Mouse (Mus musculus): Measurements from ENCODE around the gene Crybg2. TPM values are rescaled to one million over a fixed set of nuclear protein-coding genes. Genes with fewer than 3 reads are reported as not detected.

Crybg2 gene
- polyA plus RNA-seq, 1 experiment from 2014 or later: 3.7 TPM

DNA sequence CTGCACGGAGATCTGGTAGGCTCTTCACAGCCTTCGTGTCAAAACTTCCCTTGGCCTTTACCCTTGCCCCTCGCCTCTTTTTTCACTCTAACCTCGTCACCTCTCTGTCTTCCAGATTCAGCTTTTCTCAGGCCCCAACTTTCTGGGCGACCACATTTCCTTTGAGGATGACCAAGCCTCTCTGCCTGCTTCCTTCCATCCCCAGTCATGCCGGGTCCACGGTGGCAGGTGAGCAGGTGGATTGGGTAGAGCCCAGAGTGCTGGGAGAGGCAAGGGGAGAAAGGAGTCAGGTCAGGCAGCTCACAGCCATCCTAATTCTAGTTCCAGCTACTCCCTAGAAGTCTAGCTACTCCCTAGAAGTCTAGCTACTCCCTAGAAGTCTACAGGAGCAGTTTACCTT lies 21.8 kb downstream of the Crybg2 start:
- H3K9ac ChIP-seq (ENCODE audit: low read length): 0 out of 2 replicates have a peak overlapping the region, but pooled peaks have one; percentile 27
- H3K4me1 ChIP-seq (ENCODE audit: control insufficient read depth, insufficient read depth, low read length): no peaks in the 10 kb centered on the region
- no peak overlapping the region for H3K27ac ChIP-seq (replicated peaks; ENCODE audit: low read depth, low read length)
- no peaks in the 10 kb centered on the region for H3K27me3 ChIP-seq (ENCODE audit: control insufficient read depth, insufficient read depth, low read length)
- H3K9me3 ChIP-seq (ENCODE audit: control insufficient read depth, low read length): no peaks in the 10 kb centered on the region
- H3K4me3 ChIP-seq (ENCODE audit: low read depth, low read length): peak overlapping the region; percentile 30
- WGBS: 16% methylated on average over 7 of the region's 7 CpGs
- ATAC-seq (ENCODE audit: insufficient number of reproducible peaks, low FRiP score, low TSS enrichment, low read depth): no peak
- no peak for DNase-seq (ENCODE audit: low spot score)
- H3K4me2 ChIP-seq (ENCODE audit: low read depth, severe bottlenecking): peak overlapping the region; percentile 58
- H3K36me3 ChIP-seq (ENCODE audit: control insufficient read depth, insufficient read depth, low read length): no peaks in the 10 kb centered on the region

GRCm38 (mm10) chr4:134084999-134085398 lies 24.4 kb downstream of the Crybg2 start:
- Histone ChIP-seq H3K9me3 (ENCODE audit: control insufficient read depth, low read length) (no peaks in the 10 kb centered on the region), H3K9ac (ENCODE audit: low read length) (no peak overlapping the region), H3K36me3 (ENCODE audit: control insufficient read depth, insufficient read depth, low read length) (no peaks in the 10 kb centered on the region), H3K4me3 (ENCODE audit: low read depth, low read length) (no peak overlapping the region), H3K27me3 (ENCODE audit: control insufficient read depth, insufficient read depth, low read length) (no peaks in the 10 kb centered on the region), H3K4me2 (ENCODE audit: low read depth, severe bottlenecking) (no peak overlapping the region), H3K4me1 (ENCODE audit: control insufficient read depth, insufficient read depth, low read length) (no peaks in the 10 kb centered on the region), H3K27ac (replicated peaks; ENCODE audit: low read depth, low read length) (no peak overlapping the region)
- ATAC-seq (ENCODE audit: insufficient number of reproducible peaks, low FRiP score, low TSS enrichment, low read depth): no peak
- 87% methylated on average over 4 of the region's 4 CpGs for WGBS
- no peak for DNase-seq (ENCODE audit: low spot score)

GRCm38 (mm10) chr4:134087412-134087811 lies 26.8 kb downstream of the Crybg2 start:
- H3K4me3 ChIP-seq (ENCODE audit: low read depth, low read length): no peak overlapping the region
- no peaks in the 10 kb centered on the region for H3K27me3 ChIP-seq (ENCODE audit: control insufficient read depth, insufficient read depth, low read length)
- H3K27ac ChIP-seq (replicated peaks; ENCODE audit: low read depth, low read length): no peak overlapping the region
- H3K9ac ChIP-seq (ENCODE audit: low read length): no peak overlapping the region
- H3K9me3 ChIP-seq (ENCODE audit: control insufficient read depth, low read length): no peaks in the 10 kb centered on the region
- no peaks in the 10 kb centered on the region for H3K36me3 ChIP-seq (ENCODE audit: control insufficient read depth, insufficient read depth, low read length)
- WGBS: 49% methylated on average over 7 of the region's 7 CpGs
- H3K4me2 ChIP-seq (ENCODE audit: low read depth, severe bottlenecking): no peak overlapping the region
- H3K4me1 ChIP-seq (ENCODE audit: control insufficient read depth, insufficient read depth, low read length): no peaks in the 10 kb centered on the region
- peak; percentile 54 for DNase-seq (ENCODE audit: low spot score)
- ATAC-seq (ENCODE audit: insufficient number of reproducible peaks, low FRiP score, low TSS enrichment, low read depth): no peak

GRCm38 (mm10) chr4:134089029-134089428 lies 28.4 kb downstream of the Crybg2 start:
- no peak overlapping the region for H3K4me2 ChIP-seq (ENCODE audit: low read depth, severe bottlenecking)
- no peak for ATAC-seq (ENCODE audit: insufficient number of reproducible peaks, low FRiP score, low TSS enrichment, low read depth)
- no peak overlapping the region for H3K9ac ChIP-seq (ENCODE audit: low read length)

DNA sequence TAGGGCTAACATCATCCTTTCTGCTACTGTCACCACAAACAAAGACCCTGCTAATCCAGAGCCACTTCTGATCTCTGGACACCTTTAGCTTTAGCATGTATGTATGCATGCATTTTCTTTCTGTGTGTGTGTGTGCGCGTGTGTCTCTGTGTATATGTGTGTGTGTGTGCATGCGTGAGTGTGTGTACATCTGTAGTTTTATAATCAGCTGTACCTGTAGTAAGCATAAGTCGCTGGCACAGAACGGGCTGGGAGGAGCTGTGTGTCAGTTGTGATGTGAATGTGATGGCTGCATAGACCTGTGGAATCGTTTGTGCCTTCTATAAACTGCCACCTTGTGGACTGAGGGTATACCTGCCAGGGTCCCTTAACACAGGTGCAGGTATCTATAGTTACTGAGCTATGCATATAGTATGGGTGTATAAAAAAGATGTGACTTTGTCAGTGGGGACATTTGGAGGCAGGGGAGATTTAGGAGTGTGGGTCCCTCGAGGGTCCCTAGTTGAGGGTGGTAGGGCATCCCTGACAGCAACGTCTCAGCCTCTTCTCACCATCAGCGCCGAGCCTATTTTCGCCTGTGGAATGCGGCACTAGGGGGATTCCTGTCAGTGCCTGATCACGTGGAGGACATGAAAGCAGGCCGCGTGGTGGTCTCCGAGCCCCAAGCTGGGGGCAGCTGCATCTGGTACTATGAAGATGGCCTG lies 30.1 kb downstream of the Crybg2 start:
- H3K4me3 ChIP-seq (ENCODE audit: low read depth, low read length): no peak overlapping the region
- H3K9ac ChIP-seq (ENCODE audit: low read length): no peak overlapping the region
- H3K9me3 ChIP-seq (ENCODE audit: control insufficient read depth, low read length): no peaks in the 10 kb centered on the region
- H3K4me1 ChIP-seq (ENCODE audit: control insufficient read depth, insufficient read depth, low read length): no peaks in the 10 kb centered on the region
- ATAC-seq (ENCODE audit: insufficient number of reproducible peaks, low FRiP score, low TSS enrichment, low read depth) (no peak), DNase-seq (ENCODE audit: low spot score) (no peak)
- H3K27ac ChIP-seq (replicated peaks; ENCODE audit: low read depth, low read length): no peak overlapping the region
- no peaks in the 10 kb centered on the region for H3K36me3 ChIP-seq (ENCODE audit: control insufficient read depth, insufficient read depth, low read length)
- no peaks in the 10 kb centered on the region for H3K27me3 ChIP-seq (ENCODE audit: control insufficient read depth, insufficient read depth, low read length)
- 81% methylated on average over 16 of the region's 16 CpGs for WGBS
- no peak overlapping the region for H3K4me2 ChIP-seq (ENCODE audit: low read depth, severe bottlenecking)

More at GRCm38 (mm10) chr4:134089029-134089428, 28.4 kb downstream of the Crybg2 start:
- DNase-seq (ENCODE audit: low spot score): no peak
- Histone ChIP-seq H3K4me3 (ENCODE audit: low read depth, low read length) (no peak overlapping the region), H3K9me3 (ENCODE audit: control insufficient read depth, low read length) (no peaks in the 10 kb centered on the region), H3K36me3 (ENCODE audit: control insufficient read depth, insufficient read depth, low read length) (no peaks in the 10 kb centered on the region), H3K27ac (replicated peaks; ENCODE audit: low read depth, low read length) (no peak overlapping the region), H3K4me1 (ENCODE audit: control insufficient read depth, insufficient read depth, low read length) (no peaks in the 10 kb centered on the region), H3K27me3 (ENCODE audit: control insufficient read depth, insufficient read depth, low read length) (no peaks in the 10 kb centered on the region)
- 76% methylated on average over 9 of the region's 9 CpGs for WGBS

DNA sequence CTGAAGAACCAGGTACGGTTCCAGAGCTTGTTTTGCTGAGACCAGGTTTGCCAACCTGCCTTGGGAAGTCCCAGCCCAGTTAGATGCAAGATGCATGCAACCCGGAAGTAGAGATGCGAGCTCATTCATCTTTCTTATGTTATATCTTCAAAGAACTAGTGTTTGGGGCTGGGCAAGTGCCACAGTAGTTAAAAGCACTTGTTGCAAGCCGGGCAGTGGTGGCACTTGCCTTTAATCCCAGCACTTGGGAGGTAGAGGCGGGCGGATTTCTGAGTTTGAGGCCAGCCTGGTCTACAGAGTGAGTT lies 30.6 kb downstream of the Crybg2 start:
- DNase-seq (ENCODE audit: low spot score) (no peak), ATAC-seq (ENCODE audit: insufficient number of reproducible peaks, low FRiP score, low TSS enrichment, low read depth) (no peak)
- Histone ChIP-seq H3K4me1 (ENCODE audit: control insufficient read depth, insufficient read depth, low read length) (no peaks in the 10 kb centered on the region), H3K4me2 (ENCODE audit: low read depth, severe bottlenecking) (no peak overlapping the region), H3K9ac (ENCODE audit: low read length) (no peak overlapping the region), H3K9me3 (ENCODE audit: control insufficient read depth, low read length) (no peaks in the 10 kb centered on the region), H3K36me3 (ENCODE audit: control insufficient read depth, insufficient read depth, low read length) (no peaks in the 10 kb centered on the region), H3K4me3 (ENCODE audit: low read depth, low read length) (no peak overlapping the region), H3K27ac (replicated peaks; ENCODE audit: low read depth, low read length) (no peak overlapping the region), H3K27me3 (ENCODE audit: control insufficient read depth, insufficient read depth, low read length) (no peaks in the 10 kb centered on the region)
- 88% methylated on average over 6 of the region's 6 CpGs for WGBS

DNA sequence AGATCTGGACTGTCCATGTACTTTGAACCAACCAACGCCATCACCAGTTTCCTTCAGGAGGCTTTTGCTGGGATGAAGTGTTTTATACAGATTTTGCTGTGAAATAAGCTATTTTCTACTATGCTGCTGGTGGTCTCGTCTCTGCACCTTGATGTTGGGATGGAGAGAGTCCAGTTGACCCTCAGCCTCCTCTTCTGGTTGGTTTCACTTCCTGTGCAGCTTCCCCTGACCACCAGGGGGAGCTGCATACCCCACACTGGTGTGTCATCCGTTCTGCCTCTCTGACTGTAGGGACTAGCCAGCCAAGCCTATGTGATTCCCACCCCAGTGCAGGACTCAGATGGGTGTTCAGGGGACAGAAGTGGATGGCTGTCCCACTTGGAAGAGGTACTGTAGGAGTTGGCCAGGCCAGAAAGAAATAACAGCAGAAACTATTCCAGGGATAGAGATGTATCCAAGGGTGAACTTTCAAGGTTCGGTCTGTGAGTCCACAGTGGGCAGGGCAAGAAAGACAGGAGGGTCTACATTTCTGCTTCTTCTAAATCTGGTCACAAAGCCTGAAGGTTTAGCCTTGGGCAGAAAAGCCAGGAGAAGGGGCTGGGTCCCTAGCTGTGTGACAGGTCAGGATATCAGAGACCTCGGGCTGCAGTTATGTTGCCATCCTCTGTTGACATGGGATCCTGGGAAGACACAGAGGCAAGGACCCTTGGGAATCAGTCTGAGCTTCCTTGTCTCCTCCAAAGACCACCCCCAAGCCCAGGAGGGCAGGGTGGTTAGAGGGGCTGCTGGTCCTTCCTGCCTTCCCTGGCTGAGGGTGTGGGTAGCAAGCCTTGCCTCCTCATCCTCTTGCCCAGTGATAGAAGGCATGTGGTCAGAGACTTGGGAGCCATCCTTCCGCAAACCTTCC lies 32.0 kb downstream of the Crybg2 start:
- Histone ChIP-seq H3K36me3 (ENCODE audit: control insufficient read depth, insufficient read depth, low read length) (no peaks in the 10 kb centered on the region), H3K4me3 (ENCODE audit: low read depth, low read length) (no peak overlapping the region), H3K27ac (replicated peaks; ENCODE audit: low read depth, low read length) (no peak overlapping the region), H3K4me2 (ENCODE audit: low read depth, severe bottlenecking) (no peak overlapping the region), H3K9me3 (ENCODE audit: control insufficient read depth, low read length) (no peaks in the 10 kb centered on the region), H3K9ac (ENCODE audit: low read length) (no peak overlapping the region), H3K27me3 (ENCODE audit: control insufficient read depth, insufficient read depth, low read length) (no peaks in the 10 kb centered on the region), H3K4me1 (ENCODE audit: control insufficient read depth, insufficient read depth, low read length) (no peaks in the 10 kb centered on the region)
- WGBS: 73% methylated on average over 6 of the region's 6 CpGs
- DNase-seq (ENCODE audit: low spot score) (peak; percentile 46), ATAC-seq (ENCODE audit: insufficient number of reproducible peaks, low FRiP score, low TSS enrichment, low read depth) (no peak)

DNA sequence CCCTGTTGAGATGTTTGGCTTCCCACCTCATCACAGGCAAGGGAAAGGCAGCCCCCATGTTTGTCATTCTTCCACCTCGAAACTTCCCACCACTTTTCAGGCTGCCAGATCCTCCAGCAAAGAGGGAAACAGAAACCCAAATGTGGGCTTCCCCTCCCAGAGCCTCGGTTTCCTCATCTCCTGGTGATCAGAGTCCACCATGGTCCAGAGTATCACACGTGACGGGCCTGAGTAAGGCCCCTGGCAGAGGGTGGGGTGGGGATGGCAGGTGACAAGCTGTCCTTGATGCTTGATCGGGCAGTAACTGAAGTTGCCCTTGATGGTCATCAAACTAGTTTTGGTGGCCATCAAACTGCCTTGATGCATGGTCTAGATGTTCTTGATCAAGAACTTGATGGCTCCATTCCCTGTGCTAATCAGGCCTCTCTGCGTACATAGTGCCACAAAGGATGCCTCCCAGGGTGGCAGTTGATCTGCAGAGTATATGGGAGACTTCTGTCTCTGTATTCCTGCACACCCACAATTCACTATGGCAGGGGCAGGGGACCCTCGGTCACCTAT lies 33.5 kb downstream of the Crybg2 start:
- DNase-seq (ENCODE audit: low spot score) (no peak), ATAC-seq (ENCODE audit: insufficient number of reproducible peaks, low FRiP score, low TSS enrichment, low read depth) (no peak)
- Histone ChIP-seq H3K27ac (replicated peaks; ENCODE audit: low read depth, low read length) (no peak overlapping the region), H3K4me3 (ENCODE audit: low read depth, low read length) (no peak overlapping the region), H3K36me3 (ENCODE audit: control insufficient read depth, insufficient read depth, low read length) (no peaks in the 10 kb centered on the region), H3K9me3 (ENCODE audit: control insufficient read depth, low read length) (no peaks in the 10 kb centered on the region), H3K4me1 (ENCODE audit: control insufficient read depth, insufficient read depth, low read length) (no peaks in the 10 kb centered on the region), H3K4me2 (ENCODE audit: low read depth, severe bottlenecking) (no peak overlapping the region), H3K27me3 (ENCODE audit: control insufficient read depth, insufficient read depth, low read length) (no peaks in the 10 kb centered on the region), H3K9ac (ENCODE audit: low read length) (no peak overlapping the region)
- WGBS: 81% methylated on average over 7 of the region's 7 CpGs
